Mouse (Mus musculus) brain, embryonic 18.5 days (tissue): Measurements from ENCODE around the gene Lrrc1.

Source experiments
- DNase-seq: peaks from one replicate; pipeline ENCODE4 v3.0.0-alpha.2; 2012; ENCODE audit warnings: low read depth, low spot score

The Lrrc1 gene

DNA sequence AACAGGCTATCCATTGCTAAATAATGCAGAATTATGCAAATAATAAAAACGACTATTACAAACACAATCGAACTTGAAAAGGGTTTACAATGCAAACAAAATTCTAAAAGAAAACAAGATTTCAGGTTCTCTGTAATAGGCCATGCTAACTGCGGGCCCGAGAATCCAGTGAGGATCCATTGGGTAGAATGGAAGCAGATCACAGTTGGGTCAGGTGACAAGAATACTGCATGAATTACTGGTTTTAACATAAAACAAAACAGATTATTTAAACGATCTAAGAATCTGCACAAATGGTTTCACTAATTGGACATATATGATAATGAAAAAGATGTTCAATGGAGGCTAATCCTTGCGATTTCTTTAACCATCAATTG is 42.5 kb downstream of the Lrrc1 start:
- DNase-seq = no peak

DNA sequence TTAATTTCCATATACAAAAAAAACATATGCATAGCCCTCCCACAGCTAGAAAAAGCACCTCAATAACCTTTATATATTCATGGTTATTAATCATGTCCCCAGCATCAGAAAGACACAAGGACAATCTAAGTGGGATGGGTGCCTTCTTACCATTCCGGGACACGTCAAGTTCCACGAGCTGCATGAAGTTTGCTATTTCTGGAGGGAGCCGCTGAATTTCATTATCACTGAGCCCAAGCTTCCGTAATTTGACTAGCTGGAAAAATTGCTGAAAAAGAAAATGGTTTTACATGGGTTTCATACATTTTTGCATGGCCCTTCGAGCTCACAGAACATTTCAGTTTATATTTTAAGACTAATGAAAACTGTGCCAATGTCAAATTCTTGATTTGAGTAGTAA is 45.6 kb downstream of the Lrrc1 start:
- no peak for DNase-seq

DNA sequence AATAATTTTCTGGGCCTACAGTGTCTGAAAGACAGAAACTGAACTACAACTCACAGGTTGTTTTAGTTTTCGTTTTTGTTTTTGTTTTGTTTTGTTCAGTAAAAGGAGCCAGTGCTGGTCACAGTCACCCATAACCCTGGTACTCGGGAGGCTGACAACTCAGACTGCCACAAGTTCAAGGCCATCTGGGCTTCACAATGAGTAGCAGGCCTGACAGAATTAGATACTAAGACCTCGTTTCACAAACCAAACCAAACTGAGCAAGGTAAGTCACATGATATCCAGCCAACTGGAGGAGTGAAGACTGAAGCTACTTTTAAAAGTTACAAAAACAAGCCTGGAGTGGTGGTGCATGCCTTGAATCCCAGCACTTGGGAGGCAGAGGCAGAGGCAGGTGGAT is 46.3 kb downstream of the Lrrc1 start:
- no peak for DNase-seq

DNA sequence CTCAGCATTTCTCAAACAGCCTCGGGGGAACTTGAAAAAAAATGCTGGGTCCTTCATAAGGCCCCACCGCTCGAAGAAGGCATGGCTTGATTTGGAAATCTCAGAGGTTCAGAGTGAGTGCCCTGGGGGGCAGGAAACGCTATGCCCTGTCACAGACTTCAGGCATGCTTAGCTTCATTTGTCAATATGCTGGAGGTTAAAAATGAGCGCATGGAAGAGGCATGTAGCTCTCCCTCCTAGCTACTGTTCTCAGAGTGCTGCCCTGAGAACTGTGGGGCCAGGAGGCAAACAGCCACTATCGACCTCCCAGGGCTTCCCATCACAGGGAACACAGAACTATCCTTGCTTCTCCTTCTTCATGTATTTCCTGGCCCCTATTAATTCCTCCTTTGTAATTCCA is 47.5 kb downstream of the Lrrc1 start:
- DNase-seq = no peak

DNA sequence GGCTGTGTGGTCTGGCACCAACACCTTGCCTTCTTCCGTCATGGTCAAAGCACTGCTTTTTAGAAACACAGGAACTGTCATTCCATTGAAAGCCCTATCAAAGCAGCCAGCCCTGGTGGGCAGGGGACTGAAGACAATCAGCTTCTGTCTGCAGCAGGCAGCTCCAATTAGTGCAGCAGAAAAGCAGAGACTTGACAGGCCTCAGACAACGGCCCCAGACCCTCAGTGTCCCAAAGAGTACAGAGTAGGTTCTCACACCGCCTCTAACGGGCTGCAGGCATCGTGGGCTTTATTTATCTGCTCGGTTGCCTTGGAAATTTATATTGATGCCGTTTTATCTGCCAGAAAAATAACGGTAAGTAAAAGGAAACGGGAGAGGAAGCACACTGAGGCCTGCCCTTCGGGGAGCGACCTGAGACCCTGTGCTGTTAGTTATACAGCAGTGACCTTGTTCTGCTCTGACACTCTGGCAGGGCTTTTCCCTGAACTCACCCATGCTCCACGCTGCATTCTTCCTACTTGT is 48.1 kb downstream of the Lrrc1 start:
- no peak for DNase-seq

DNA sequence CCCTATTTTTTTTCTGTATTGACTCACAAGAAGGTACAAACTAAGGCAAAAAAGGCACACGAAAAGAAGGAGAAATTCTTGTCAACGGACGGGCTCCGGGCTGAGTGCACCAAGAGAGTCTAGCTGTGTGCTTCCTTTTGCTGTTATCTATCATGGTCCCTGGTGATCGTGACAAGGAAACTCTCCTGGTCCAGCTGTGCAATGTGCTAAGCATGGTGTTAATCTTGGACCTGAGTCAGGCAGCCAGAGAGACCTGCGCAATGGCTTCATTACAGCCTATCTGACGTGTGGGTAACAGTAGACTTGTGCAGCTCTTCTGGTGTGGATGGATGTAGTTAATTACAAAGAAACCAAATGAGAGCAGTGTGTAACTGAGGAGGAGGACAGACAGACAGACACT is 50.4 kb downstream of the Lrrc1 start:
- no peak for DNase-seq

DNA sequence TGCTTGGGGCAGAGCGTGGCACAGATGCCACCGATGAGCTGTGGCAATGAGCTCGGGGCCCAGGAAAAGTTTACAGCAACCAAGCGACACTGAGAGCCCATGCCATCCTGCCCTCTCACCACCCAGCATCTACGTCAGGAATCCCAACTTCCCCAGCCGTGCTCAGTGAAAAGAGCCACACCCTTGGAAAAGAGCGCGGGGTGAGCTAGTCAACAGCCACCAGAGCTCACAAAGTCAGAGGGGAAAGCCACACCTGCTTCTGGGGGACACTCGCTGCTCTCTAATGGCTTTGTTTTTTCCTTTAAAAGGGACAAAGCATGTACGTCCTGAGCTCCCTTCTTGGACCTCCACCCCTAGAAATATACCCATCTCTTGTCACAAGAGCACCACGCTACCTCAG is 56.1 kb downstream of the Lrrc1 start:
- no peak for DNase-seq

DNA sequence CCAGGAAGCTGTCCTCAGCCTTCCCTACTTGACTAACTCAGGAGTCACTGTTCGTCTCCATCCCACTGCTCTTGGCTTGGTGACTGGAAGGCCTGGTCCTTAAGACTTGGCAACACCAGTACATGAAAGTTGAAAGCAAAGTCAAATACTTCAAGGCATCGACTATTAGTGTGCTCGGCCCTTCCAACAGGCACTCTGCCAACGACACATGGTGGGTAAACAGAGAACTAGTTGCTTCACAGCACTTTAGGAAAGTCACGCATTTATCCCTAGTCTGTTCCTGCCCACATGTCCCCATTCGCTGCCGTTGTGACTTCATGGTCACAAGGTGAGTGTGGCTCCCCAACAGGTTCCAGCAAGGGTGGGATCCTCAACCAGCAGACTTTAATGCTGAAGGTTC is 57.2 kb downstream of the Lrrc1 start:
- no peak for DNase-seq

DNA sequence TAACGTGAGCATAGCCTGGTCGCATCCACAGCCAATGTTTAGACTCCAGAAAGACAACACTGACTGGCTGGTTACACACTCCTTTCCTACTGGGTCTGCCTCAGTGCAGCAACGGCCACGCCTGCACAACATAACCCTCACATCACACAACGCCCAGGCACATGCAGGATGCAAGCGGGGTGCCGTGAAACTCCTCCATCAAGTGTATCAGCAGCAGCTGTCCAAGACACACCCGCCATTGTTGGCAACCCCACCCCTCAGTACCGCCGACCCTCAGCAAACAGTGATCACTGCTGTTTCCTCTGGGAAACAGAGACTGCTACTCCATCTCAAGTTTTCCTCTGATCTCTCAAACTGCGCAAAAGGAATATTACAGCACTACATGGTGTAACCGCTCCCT is 58.8 kb downstream of the Lrrc1 start:
- DNase-seq = no peak

DNA sequence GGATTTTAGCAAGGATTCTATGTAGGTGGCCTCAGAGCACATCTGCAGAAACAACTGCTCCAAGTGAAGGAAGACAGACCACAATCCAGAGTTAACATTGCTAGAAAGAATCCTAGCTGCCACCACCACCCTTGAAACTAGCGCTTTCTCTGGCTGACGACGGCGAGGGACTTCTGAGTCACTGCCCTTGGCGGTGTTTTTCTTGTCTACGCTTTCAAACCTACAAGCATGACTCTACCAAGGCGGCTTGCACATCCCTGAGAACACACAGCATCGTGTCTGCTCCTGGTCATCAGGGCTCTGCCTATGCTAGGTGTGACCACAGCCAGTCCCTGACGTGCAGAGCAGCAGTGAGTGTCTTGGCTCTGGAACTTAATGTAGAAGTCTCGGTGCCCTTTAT is 59.9 kb downstream of the Lrrc1 start:
- DNase-seq = no peak

DNA sequence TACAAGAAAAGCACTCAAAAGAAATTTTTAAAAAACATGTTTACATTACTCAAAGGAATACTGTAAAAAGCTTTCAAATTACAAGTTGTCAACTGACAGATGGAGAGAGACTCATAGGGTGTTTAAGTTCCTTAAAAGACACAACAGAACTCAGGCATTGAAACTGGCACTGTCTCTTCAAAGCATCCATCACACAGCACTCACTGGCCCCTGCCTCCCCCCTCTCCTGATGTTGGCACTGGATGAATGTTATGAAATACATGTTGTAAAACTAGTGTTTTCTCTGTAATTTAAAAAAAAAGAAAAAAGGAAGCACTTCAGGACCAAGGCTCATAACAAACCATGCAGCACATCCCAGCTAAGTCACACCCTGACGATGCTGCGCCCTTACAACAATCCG is 61.1 kb downstream of the Lrrc1 start:
- DNase-seq = no peak

DNA sequence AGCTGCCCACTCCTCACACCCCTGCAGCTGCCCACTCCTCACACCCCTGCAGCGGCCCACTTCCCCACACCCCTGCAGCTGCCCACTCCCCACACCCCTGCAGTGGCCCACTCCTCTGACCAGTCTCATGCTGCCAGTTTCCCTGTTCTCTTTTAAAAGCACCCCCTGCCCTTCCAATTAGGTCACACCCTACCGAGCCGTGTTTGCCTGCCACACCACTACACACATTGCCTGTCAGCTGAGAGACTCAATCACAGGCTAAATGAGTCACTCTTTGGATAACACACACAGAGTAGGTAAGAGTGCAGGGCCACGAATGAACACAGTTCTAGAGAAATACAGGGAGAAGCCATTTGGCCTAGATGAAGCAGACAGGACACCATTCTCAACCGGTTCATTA is 62.4 kb downstream of the Lrrc1 start:
- DNase-seq = no peak

DNA sequence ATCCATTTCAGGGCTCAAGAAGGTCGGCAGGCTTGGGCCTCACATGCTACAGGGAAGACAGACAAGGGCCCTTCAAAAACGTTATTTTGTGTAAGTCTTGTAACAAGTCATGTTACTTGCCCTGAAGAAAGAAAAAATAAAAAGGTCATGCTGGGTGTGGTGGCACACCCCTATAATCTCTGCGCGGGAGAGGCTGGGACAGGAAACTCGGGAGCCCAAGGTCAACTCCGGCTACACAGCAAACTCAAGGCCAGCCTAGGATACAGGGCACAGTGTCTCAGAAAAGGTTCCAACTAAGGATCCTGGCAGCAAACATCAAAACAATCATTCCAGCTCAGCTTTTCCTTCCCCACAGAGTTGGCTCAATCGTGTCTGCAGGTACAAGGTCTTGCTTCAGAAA is 63.3 kb downstream of the Lrrc1 start:
- no peak for DNase-seq

DNA sequence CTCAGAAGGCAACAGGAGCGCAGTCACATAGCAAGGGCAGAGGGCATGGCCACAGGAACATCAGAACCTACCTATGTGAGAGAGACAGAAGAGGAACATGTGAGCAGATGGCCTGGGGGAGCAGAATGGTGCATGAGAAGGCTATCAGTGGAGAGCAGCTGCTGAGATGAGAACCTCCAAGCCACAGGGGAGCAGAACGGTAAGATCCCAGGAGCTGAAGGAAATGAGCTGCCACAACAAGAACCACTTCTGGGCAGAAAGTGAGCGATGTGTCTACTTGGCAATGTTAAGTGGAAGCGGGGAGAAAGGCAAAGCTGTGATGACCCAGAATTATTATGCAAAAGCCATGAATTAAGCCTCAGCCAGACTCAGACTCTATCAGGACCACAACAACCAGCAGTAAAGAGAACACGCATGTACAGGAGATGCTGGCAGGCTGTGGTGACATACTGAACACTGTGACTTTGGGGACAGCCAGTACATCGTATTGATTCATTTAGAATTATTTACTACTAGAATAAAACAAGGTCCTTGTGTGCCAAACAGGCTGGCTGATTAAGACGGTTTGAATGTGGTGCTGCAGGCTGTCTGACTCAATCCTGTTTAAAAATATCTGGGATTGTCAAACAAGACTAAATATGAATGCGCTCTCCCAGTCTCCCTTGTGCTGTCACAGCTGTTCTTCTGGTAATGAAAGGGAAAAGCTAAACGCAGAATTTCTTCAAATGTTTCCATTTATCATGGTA is 63.9 kb downstream of the Lrrc1 start:
- DNase-seq = no peak

DNA sequence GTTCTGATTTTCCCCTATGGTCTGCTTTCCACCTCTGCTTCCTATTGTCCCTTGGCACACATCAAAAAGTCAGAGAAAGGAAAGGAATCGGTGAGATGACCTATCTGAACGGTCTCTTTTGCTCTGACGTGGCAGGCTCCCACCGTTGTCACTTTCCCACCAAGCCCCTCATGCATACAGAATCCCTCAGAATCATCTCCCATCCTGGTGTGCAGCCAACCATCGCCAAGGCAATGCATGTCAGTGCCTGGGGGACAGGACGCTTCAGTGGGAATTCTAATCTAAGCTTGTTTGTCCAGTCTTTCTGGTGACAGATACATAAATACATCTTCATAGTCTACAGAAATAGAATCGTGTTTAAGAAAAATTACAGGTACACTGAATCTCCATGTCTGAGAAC is 64.7 kb downstream of the Lrrc1 start:
- no peak for DNase-seq

DNA sequence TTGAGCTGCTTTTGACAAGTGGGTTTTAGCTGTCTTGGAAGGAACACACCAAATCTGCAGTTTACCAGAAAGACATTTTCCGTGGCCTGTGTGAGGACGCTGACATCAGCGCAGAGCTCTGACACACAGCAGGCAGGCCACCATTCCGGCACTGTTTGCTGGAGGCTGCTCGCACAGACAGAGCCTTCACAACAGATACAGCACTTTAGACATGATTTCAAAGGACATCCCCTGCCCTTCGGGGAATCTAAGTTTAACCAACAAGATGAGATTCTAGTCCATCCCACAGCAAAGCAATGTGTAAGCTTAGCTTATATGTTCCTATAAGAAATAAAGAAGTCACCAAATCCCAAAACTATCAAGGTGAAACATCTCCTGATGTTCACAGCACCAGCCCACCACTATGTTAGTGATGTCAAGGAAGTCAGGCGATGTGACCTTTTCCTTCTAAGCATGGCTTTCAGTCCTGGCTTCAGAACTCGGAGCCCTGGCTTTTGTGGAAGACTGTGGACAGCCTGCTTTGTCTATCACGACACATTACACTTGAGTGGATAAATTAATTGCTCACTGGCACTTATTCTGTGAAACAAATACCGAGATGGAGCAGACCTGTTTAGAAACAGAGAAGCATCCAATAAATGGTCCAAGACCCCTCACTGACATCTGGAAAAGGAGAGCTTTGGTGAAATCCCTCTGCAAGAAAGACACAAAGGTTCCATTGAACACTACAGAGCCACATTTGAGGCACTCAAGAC is 66.3 kb downstream of the Lrrc1 start:
- no peak for DNase-seq

DNA sequence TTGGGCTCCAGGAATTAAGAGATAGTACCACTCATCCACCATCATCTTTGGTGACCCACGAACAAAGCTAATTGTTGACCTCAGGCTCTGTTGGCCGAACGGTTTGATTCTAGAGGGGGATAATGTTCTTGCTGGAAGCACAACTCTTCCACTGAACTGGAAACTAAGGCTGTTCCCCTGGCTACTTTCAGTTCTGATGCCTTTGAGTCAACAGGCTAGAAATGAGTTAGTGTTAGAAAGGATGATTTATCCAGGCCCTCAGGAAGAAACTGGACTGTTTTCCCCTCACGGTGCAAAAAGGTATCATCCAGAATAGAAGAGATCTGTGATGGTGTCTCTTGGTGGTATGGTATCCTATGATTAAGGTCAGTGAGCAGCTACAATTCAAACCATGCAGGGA is 70.1 kb downstream of the Lrrc1 start:
- DNase-seq = no peak

DNA sequence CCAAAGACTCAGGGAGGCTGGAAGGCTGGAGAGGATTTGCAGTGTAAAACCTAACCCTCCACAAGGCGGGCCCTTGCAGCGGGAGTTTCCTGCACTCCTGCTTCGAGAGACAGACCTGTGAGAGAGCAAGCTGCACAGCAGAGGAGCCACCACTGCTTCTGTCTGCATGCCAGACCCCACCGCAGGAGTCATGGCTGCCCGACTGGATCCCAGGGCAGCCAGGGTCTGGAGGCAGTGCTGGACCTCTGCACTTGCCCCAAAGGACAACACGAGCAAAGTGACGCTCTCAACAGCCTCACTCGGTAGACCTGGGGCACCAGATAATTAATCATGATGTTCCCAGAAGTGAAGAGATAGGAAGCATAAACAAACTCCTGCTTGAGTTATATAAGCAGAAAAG is 72.1 kb downstream of the Lrrc1 start:
- no peak for DNase-seq

DNA sequence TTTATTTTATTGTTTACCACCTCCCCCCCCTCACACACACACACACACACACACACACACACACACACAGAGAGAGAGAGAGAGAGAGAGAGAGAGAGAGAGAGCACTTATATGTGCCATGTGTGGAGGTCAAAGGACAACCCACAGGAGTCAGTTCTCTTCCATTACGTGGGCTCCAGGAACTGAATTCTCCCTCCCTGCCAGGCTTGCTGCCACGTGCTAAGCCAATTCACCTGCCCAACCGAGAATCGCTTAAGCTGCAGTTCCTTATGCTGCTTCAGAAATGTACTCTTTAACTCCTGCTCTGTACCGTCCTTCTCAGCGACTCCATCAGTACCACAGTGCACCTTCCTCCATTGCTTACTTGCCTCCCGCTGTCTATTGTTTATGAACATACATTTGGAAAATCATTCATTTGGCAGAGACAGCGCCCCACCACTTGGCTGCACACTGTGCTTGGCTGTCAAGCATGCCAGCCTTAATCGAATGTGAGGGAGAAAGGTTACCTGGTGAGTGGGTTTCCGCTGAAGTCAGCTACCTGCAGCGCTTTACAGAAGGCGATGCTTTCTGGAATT is 72.9 kb downstream of the Lrrc1 start:
- DNase-seq = no peak

DNA sequence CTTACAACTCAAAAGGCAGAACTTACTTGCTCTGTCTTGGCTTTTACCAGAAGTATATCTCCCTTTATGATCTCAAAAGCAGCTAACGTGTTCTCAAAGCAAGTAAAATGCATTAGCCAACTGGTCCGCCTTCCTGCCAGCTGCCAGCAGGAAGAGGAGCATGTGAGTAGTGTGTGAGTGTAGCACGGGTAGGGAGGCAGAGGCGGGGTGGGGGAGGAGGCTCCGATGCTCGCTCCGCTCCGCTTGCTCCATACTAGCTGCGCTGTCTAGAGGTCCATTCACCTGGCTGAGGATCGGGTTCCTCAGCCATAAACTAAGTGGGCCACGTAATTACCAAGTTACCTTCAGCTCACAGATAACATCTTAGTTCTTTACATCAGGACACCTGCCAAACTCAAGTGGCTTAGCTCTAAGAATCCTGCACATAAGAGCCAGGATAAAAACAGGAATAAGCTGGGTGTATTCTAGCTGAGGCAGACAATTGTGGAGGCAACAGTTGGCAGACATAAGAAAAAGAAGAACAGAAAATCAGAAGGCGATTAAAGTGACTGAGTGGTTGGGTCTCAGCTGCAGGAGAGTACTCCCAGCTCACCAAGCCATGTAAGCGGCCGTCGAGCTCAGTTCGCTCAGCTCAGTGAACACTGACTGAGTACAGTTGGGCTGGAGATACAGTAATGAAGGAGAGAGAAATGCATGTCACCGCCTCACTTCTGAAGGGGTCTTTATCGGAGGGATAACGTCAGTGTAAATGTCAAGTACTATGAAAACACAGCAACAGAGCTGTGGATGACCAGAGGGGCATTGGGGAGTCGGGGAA is 74.7 kb downstream of the Lrrc1 start:
- no peak for DNase-seq

DNA sequence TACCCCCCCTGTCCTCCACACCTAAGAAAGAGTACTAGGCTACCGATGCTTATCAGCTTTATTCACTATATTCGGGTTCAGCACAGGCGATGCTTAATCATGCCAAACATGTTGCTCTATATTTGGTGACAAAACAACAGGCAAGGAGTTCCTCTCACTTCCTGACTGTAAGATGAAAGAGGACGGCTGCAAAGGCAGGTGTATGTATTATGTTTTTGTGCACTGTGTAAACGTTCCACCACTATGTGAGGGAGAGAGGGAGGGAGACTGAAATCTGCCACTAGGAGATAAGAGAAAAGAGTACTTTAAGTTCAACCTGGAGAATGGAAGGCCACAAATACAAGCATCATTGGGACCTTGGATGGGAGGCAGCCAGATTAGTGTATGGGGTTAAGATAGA is 77.7 kb downstream of the Lrrc1 start:
- DNase-seq = no peak

DNA sequence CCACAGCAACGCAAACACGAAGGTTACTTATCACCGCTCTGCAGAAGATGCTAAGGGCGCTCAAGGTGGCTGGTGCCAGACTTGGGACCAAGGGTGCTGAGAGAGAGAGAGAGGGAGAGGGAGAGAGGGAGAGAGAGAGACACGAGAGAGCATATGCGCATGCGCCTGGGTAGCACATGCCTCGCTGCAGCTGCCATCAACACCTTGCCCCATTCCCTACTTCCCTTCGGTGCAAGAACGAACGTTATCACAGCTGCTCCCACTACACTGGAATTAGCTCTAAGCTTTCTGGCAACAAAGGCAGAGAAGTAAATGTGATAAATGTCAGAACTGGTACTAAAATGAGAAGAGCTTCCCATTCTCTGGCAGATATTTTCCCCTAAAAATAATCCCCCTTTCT is 79.3 kb downstream of the Lrrc1 start:
- DNase-seq = no peak
